Mouse (Mus musculus) neural tube, embryonic 15.5 days (tissue): ENCODE results near the gene Cript. TPM values are rescaled to one million over a fixed set of nuclear protein-coding genes. Genes with fewer than 3 reads are reported as not detected.
A peak's percentile ranks its signal among the peaks of the same experiment; 100 is the strongest.
"Not testable (repeated sequence)": the region's sequence is repeated elsewhere in the genome, so short reads cannot be mapped to it uniquely, and the experiment has no call there.

ENCODE experiments used
- ATAC-seq: fragments of 200-750 bp; cut with Nextera tagmentation; 2 replicates; pipeline ENCODE4 v1.8.0; 2017; ENCODE audit warnings: mild to moderate bottlenecking, moderate TSS enrichment, moderate library complexity; ENCODE audit not compliant: low FRiP score
- H3K27ac ChIP-seq: fragments of 300-500 bp; sonication (generic); replicated peaks from 2 replicates; pipeline ENCODE4 v1.5.1; 2015; ENCODE audit warnings: mild to moderate bottlenecking, inconsistent platforms
- H3K27me3 ChIP-seq: fragments of 300-500 bp; sonication (generic); replicated peaks from 2 replicates; pipeline ENCODE4 v1.6.1; 2015; ENCODE audit warnings: inconsistent platforms
- H3K36me3 ChIP-seq: fragments of 300-500 bp; sonication (generic); 2 replicates; pipeline ENCODE4 v1.6.1; 2015; ENCODE audit warnings: inconsistent platforms
- H3K4me1 ChIP-seq: fragments of 300-500 bp; sonication (generic); 2 replicates; pipeline ENCODE4 v1.6.1; 2015; ENCODE audit warnings: inconsistent platforms
- H3K4me2 ChIP-seq: fragments of 300-500 bp; sonication (generic); 2 replicates; pipeline ENCODE4 v1.6.1; 2015; ENCODE audit warnings: inconsistent platforms, mild to moderate bottlenecking, moderate library complexity
- H3K4me3 ChIP-seq: fragments of 300-500 bp; sonication (generic); replicated peaks from 2 replicates; pipeline ENCODE4 v1.5.1; 2015; ENCODE audit warnings: mild to moderate bottlenecking, inconsistent platforms
- H3K9ac ChIP-seq: fragments of 300-500 bp; sonication (generic); replicated peaks from 2 replicates; pipeline ENCODE4 v1.6.1; 2015; ENCODE audit warnings: mild to moderate bottlenecking, inconsistent platforms
- H3K9me3 ChIP-seq: fragments of 300-500 bp; sonication (generic); replicated peaks from 2 replicates; pipeline ENCODE4 v1.6.1; 2016; ENCODE audit warnings: inconsistent platforms
- WGBS: fragments of 180-500 bp; shearing (Covaris S2); methylation state at CpG from one replicate; pipeline ENCODE4 v1.1.7; 2015; ENCODE audit warnings: mixed read lengths; 5-methylcytosine and 5-hydroxymethylcytosine counted together
- polyA plus RNA-seq: library from polyadenylated mRNA; unstranded; fragments of >200 nt; fragmentation: Nextera tagmentation; extraction: Ambion mirVana; gene quantifications from 2 replicates; pipeline ENCODE4 v1.2.1, GENCODE M21; 2015

Cript gene
- polyA plus RNA-seq, 1 experiment from 2014 or later, result 202 TPM

- no peak for ATAC-seq
- Histone ChIP-seq H3K9ac (no peak overlapping the region), H3K9me3 (no peaks in the 10 kb centered on the region), H3K27me3 (no peaks in the 10 kb centered on the region), H3K36me3 (no peaks in the 10 kb centered on the region), H3K27ac (no peak overlapping the region), H3K4me2 (no peak overlapping the region), H3K4me3 (no peak overlapping the region), H3K4me1 (peaks cover 23% of the 10 kb centered on the region)
- WGBS, result 93% methylated on average over 1 of the region's 1 CpGs
Observed at GRCm38 (mm10) chr17:87051652-87052051, 26.3 kb downstream of the Cript start.

GRCm38 (mm10) chr17:87052432-87052831, 27.1 kb downstream of the Cript start:
- Histone ChIP-seq H3K9me3 (no peaks in the 10 kb centered on the region), H3K9ac (no peak overlapping the region), H3K4me1 (peaks cover 23% of the 10 kb centered on the region), H3K4me2 (no peak overlapping the region), H3K36me3 (no peaks in the 10 kb centered on the region), H3K4me3 (no peak overlapping the region), H3K27me3 (no peaks in the 10 kb centered on the region), H3K27ac (no peak overlapping the region)
- no peak for ATAC-seq
- 94% methylated on average over 1 of the region's 1 CpGs for WGBS

- WGBS, result 78% methylated on average over 5 of the region's 5 CpGs
- no peaks in the 10 kb centered on the region for H3K36me3 ChIP-seq
- no peak overlapping the region for H3K27ac ChIP-seq
- H3K4me3 ChIP-seq, result no peak overlapping the region
- H3K27me3 ChIP-seq, result no peaks in the 10 kb centered on the region
- no peak overlapping the region for H3K4me2 ChIP-seq
- ATAC-seq, result no peak
- peaks cover 23% of the 10 kb centered on the region for H3K4me1 ChIP-seq
- no peak overlapping the region for H3K9ac ChIP-seq
- no peaks in the 10 kb centered on the region for H3K9me3 ChIP-seq
Observed at GRCm38 (mm10) chr17:87053921-87054320, 28.6 kb downstream of the Cript start.

GRCm38 (mm10) chr17:87055051-87055459, 29.7 kb downstream of the Cript start:
- Histone ChIP-seq H3K4me1 (peaks cover 18% of the 10 kb centered on the region), H3K27ac (peak overlapping the region; percentile 68), H3K4me2 (no peak overlapping the region), H3K9me3 (no peaks in the 10 kb centered on the region), H3K9ac (no peak overlapping the region; the same call in 1 of the 2 replicates), H3K4me3 (no peak overlapping the region), H3K36me3 (no peaks in the 10 kb centered on the region), H3K27me3 (no peaks in the 10 kb centered on the region)
- 37% methylated on average over 5 of the region's 5 CpGs for WGBS
- peak; percentile 83 for ATAC-seq

GRCm38 (mm10) chr17:87055663-87056062, 30.3 kb downstream of the Cript start:
- ATAC-seq, result no peak
- 83% methylated on average over 1 of the region's 1 CpGs for WGBS
- H3K4me1 ChIP-seq, result peaks cover 14% of the 10 kb centered on the region
- no peaks in the 10 kb centered on the region for H3K27me3 ChIP-seq
- no peak overlapping the region for H3K4me3 ChIP-seq
- H3K9ac ChIP-seq, result no peak overlapping the region
- H3K4me2 ChIP-seq, result no peak overlapping the region
- no peaks in the 10 kb centered on the region for H3K36me3 ChIP-seq
- peak overlapping the region; percentile 68 for H3K27ac ChIP-seq
- no peaks in the 10 kb centered on the region for H3K9me3 ChIP-seq

GRCm38 (mm10) chr17:87056761-87057160, 31.4 kb downstream of the Cript start:
- ATAC-seq, result no peak
- H3K36me3 ChIP-seq, result no peaks in the 10 kb centered on the region
- H3K9ac ChIP-seq, result no peak overlapping the region
- H3K27me3 ChIP-seq, result no peaks in the 10 kb centered on the region
- 96% methylated on average over 7 of the region's 7 CpGs for WGBS
- H3K4me2 ChIP-seq, result no peak overlapping the region
- no peaks in the 10 kb centered on the region for H3K9me3 ChIP-seq
- peaks cover 14% of the 10 kb centered on the region for H3K4me1 ChIP-seq
- H3K27ac ChIP-seq, result no peak overlapping the region
- H3K4me3 ChIP-seq, result no peak overlapping the region

GRCm38 (mm10) chr17:87057486-87058266, 32.3 kb downstream of the Cript start:
- Histone ChIP-seq H3K36me3 (no peaks in the 10 kb centered on the region), H3K9ac (no peak overlapping the region), H3K4me1 (peaks cover 14% of the 10 kb centered on the region), H3K27ac (no peak overlapping the region), H3K9me3 (no peaks in the 10 kb centered on the region), H3K4me2 (no peak overlapping the region), H3K27me3 (no peaks in the 10 kb centered on the region), H3K4me3 (no peak overlapping the region)
- ATAC-seq, result no peak
- 84% methylated on average over 8 of the region's 8 CpGs for WGBS

GRCm38 (mm10) chr17:87062639-87063038, 37.3 kb downstream of the Cript start:
- no peak overlapping the region for H3K4me2 ChIP-seq
- no peaks in the 10 kb centered on the region for H3K9me3 ChIP-seq
- H3K4me1 ChIP-seq, result no peaks in the 10 kb centered on the region
- H3K27me3 ChIP-seq, result no peaks in the 10 kb centered on the region
- no peaks in the 10 kb centered on the region for H3K36me3 ChIP-seq
- H3K9ac ChIP-seq, result no peak overlapping the region
- ATAC-seq, result no peak
- 91% methylated on average over 9 of the region's 9 CpGs for WGBS
- H3K27ac ChIP-seq, result no peak overlapping the region
- H3K4me3 ChIP-seq, result no peak overlapping the region

GRCm38 (mm10) chr17:87063461-87063860, 38.1 kb downstream of the Cript start:
- no peak overlapping the region for H3K9ac ChIP-seq
- H3K4me1 ChIP-seq, result no peaks in the 10 kb centered on the region
- no peak overlapping the region for H3K27ac ChIP-seq
- H3K36me3 ChIP-seq, result no peaks in the 10 kb centered on the region
- H3K4me2 ChIP-seq, result no peak overlapping the region
- no peak for ATAC-seq
- no peaks in the 10 kb centered on the region for H3K9me3 ChIP-seq
- no peak overlapping the region for H3K4me3 ChIP-seq
- no peaks in the 10 kb centered on the region for H3K27me3 ChIP-seq
- WGBS, result 80% methylated on average over 7 of the region's 7 CpGs

GRCm38 (mm10) chr17:87063969-87064368, 38.6 kb downstream of the Cript start:
- H3K27ac ChIP-seq, result no peak overlapping the region
- H3K27me3 ChIP-seq, result no peaks in the 10 kb centered on the region
- no peak overlapping the region for H3K9ac ChIP-seq
- 77% methylated on average over 6 of the region's 6 CpGs for WGBS
- no peak overlapping the region for H3K4me3 ChIP-seq
- no peak for ATAC-seq
- H3K36me3 ChIP-seq, result no peaks in the 10 kb centered on the region
- H3K4me2 ChIP-seq, result no peak overlapping the region
- no peaks in the 10 kb centered on the region for H3K4me1 ChIP-seq
- H3K9me3 ChIP-seq, result no peaks in the 10 kb centered on the region

GRCm38 (mm10) chr17:87068997-87069396, 43.6 kb downstream of the Cript start:
- H3K27me3 ChIP-seq, result no peaks in the 10 kb centered on the region
- no peaks in the 10 kb centered on the region for H3K9me3 ChIP-seq
- WGBS, result 94% methylated on average over 4 of the region's 4 CpGs
- no peak overlapping the region for H3K9ac ChIP-seq
- no peak for ATAC-seq
- no peak overlapping the region for H3K4me2 ChIP-seq
- H3K36me3 ChIP-seq, result no peaks in the 10 kb centered on the region
- no peak overlapping the region for H3K27ac ChIP-seq
- H3K4me3 ChIP-seq, result no peak overlapping the region
- H3K4me1 ChIP-seq, result no peaks in the 10 kb centered on the region

- not testable (repeated sequence) for H3K4me2 ChIP-seq, H3K36me3 ChIP-seq, H3K9ac ChIP-seq, ATAC-seq, H3K4me3 ChIP-seq, H3K4me1 ChIP-seq, H3K27me3 ChIP-seq, H3K9me3 ChIP-seq, H3K27ac ChIP-seq
- 92% methylated on average over 1 of the region's 1 CpGs for WGBS
Observed at GRCm38 (mm10) chr17:87072183-87072582, 46.8 kb downstream of the Cript start.
